Mouse (Mus musculus): ENCODE data around the gene Pycard. TPM values are rescaled to one million over a fixed set of nuclear protein-coding genes. Genes with fewer than 3 reads are reported as not detected.
"Not testable (repeated sequence)": the region's sequence is repeated elsewhere in the genome, so short reads cannot be mapped to it uniquely, and the experiment has no call there.

Pycard gene
- total RNA-seq, 2 experiments from 2014 or later: 5.7 to 12.2 TPM

DNA sequence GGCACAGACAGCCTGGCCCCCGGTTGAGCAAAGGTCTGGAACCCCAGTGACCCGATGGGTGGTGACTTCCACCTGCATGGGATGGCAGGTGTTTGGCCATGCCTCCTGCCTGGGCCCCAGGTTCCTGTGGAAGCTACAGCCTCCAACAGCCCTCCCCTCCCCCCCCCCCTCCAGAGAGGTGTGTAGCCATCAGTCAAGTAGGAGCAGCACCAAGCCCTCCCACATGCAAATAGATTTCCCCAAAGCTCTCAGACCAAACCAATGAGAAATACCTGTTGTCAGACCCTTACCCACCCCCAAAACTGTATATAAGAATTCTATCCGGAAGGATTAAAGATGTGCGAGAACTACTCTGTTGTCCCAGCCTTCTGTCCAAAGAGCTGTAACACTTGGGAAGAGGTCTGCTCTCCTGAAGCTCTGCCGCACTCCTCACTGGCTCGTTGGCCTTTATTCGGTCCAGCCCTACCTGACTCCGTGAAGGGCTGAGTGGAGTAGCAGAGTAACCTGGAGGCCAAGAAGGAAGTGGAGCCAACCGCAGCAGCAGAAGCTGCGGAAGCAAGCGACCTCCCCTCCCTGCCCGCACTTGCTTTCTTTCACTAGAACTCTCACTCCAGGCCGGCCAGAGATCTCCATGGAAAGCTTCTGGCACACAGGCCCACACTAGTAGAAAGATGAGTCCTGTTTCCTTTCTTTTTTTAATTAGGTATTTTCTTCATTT lies 40.6 kb downstream of the Pycard start:
- ATAC-seq (replicated peaks; ENCODE audit: low FRiP score, poor library complexity, severe bottlenecking): no peak

DNA sequence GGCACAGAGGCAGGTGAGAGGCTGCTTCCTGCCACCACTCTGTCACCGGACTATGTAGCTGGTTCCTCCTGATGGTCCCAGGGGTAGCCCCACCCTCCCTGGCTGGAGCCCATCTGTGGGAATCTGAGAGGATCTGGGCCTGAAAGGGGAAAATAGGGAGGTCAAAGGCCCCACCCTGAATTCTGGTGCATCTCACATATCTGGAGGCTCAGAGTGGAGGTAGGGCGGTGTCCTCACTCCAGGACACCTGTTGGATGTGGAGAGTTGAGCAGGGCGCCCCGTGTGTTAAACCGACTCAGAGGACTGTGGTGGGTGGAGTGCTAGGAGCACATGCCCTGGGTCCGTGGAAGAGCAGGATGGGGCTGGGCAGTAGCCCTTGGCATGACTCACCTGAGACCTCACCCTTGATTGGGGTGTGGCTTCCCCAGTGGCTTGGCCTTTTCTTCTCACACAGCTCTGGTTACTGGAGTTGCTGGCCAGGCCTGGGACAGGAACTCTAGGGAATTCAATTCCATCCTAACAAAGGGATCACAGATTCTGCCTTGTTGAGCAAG lies 47.1 kb downstream of the Pycard start, which contains the start of gene Prss36:
Gene Prss36, minus strand, starts transcription at position 256 of the 554 bp plus-strand sequence.
- no peak for ATAC-seq (replicated peaks; ENCODE audit: low FRiP score, poor library complexity, severe bottlenecking)

DNA sequence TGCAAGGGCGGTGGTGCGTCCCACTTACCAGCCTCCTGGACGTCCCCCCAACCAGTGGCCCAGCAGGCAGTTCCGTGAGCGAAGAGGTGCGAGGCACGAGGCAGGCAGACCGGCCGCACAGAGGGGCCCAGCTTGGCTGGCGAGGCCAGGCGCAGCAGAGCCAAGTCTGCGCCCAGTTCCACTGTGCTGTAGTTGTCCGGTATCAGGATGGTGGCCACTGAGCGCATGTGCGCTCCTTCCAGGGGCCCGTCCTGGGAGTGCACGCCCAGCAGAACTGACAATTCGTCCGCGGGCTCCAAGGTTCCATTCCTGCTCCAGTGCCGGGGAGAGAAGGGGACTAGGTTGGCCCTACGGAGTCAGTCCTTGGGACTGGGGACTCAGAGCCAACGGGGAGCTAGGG lies 49.1 kb downstream of the Pycard start:
- ATAC-seq (replicated peaks; ENCODE audit: low FRiP score, poor library complexity, severe bottlenecking): no peak

DNA sequence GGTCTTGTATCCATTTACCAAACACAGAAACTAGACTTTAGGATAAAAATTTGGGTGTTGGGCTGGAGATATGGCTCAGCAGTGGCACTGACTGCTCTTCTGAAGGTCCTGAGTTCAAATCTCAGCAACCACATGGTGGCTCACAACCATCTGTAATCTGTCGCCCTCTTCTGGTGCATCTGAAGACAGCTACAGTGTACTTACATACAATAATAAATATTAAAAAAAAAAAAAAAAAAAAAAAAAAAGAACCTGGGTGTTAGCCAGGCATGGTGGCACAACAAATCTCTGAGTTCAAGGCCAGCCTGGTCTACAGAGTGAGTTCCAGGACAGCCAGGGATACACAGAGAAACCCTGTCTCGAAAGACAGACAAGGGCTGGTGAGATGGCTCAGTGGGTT lies 51.6 kb downstream of the Pycard start:
- not testable (repeated sequence) for ATAC-seq (replicated peaks; ENCODE audit: low FRiP score, poor library complexity, severe bottlenecking)

Other genes starting within 250 kb of the Pycard start
- gene Fbxl19, start 249.3 kb downstream of the Pycard start, total RNA-seq (2015; ENCODE audit: low replicate concordance): 1.7 and 1.8 TPM in 2 replicates
- 1.5 and 3.6 TPM in 2 replicates for gene Fbxl19, start 249.3 kb downstream of the Pycard start, total RNA-seq (2017; ENCODE audit: low replicate concordance)
- 2.5 and 5.4 TPM in 2 replicates for gene Orai3, start 224.1 kb downstream of the Pycard start, total RNA-seq (2015; ENCODE audit: low replicate concordance)
- 4.6 and 6.7 TPM in 2 replicates for gene Orai3, start 224.1 kb downstream of the Pycard start, total RNA-seq (2017; ENCODE audit: low replicate concordance)
- gene Setd1a, start 217.2 kb downstream of the Pycard start, total RNA-seq (2015; ENCODE audit: low replicate concordance): 38.1 and 42.5 TPM in 2 replicates
- 14.8 and 21.3 TPM in 2 replicates for gene Setd1a, start 217.2 kb downstream of the Pycard start, total RNA-seq (2017; ENCODE audit: low replicate concordance)
- gene Gm49388, start 208.3 kb downstream of the Pycard start, total RNA-seq (2015; ENCODE audit: low replicate concordance): 8.6 and 10.9 TPM in 2 replicates
- 4.5 and 10.7 TPM in 2 replicates for gene Gm49388, start 208.3 kb downstream of the Pycard start, total RNA-seq (2017; ENCODE audit: low replicate concordance)
- 5.8 TPM in 1 of 2 replicates, not detected in the other for gene Hsd3b7, start 193.3 kb downstream of the Pycard start, total RNA-seq (2015; ENCODE audit: low replicate concordance)
- gene Hsd3b7, start 193.3 kb downstream of the Pycard start, total RNA-seq (2017; ENCODE audit: low replicate concordance): 2.6 and 3.5 TPM in 2 replicates
- 10.5 and 30.6 TPM in 2 replicates for gene Stx4a, start 169.6 kb downstream of the Pycard start, total RNA-seq (2015; ENCODE audit: low replicate concordance)
- 12.7 and 13.3 TPM in 2 replicates for gene Stx4a, start 169.6 kb downstream of the Pycard start, total RNA-seq (2017; ENCODE audit: low replicate concordance)
- not detected in 2 replicates for gene Stx1b, start 169.3 kb downstream of the Pycard start, total RNA-seq (2015; ENCODE audit: low replicate concordance)
- gene Stx1b, start 169.3 kb downstream of the Pycard start, total RNA-seq (2017; ENCODE audit: low replicate concordance): 0.98 TPM in 1 of 2 replicates, not detected in the other
- 18.0 and 31.4 TPM in 2 replicates for gene Zfp646, start 117.6 kb downstream of the Pycard start, total RNA-seq (2015; ENCODE audit: low replicate concordance)
- 34.3 and 47.1 TPM in 2 replicates for gene Zfp646, start 117.6 kb downstream of the Pycard start, total RNA-seq (2017; ENCODE audit: low replicate concordance)
- gene Zfp668, start 117.0 kb downstream of the Pycard start, total RNA-seq (2015; ENCODE audit: low replicate concordance): 1.7 and 6.5 TPM in 2 replicates
- gene Zfp668, start 117.0 kb downstream of the Pycard start, total RNA-seq (2017; ENCODE audit: low replicate concordance): 3.2 and 16.5 TPM in 2 replicates
- not detected in 2 replicates for gene Prss53, start 102.9 kb downstream of the Pycard start, total RNA-seq (2015; ENCODE audit: low replicate concordance)
- gene Prss53, start 102.9 kb downstream of the Pycard start, total RNA-seq (2017; ENCODE audit: low replicate concordance): 0.64 TPM in 1 of 2 replicates, not detected in the other
- gene Gm21974, start 98.4 kb downstream of the Pycard start, total RNA-seq (2015; ENCODE audit: low replicate concordance): not detected in 2 replicates
- not detected in 2 replicates for gene Gm21974, start 98.4 kb downstream of the Pycard start, total RNA-seq (2017; ENCODE audit: low replicate concordance)
- gene Vkorc1, start 98.2 kb downstream of the Pycard start, total RNA-seq (2015; ENCODE audit: low replicate concordance): 24.3 and 33.5 TPM in 2 replicates
- 2.1 and 5.9 TPM in 2 replicates for gene Vkorc1, start 98.2 kb downstream of the Pycard start, total RNA-seq (2017; ENCODE audit: low replicate concordance)
- 39.3 and 58.7 TPM in 2 replicates for gene Bckdk, start 89.8 kb downstream of the Pycard start, total RNA-seq (2015; ENCODE audit: low replicate concordance)
- gene Bckdk, start 89.8 kb downstream of the Pycard start, total RNA-seq (2017; ENCODE audit: low replicate concordance): 9.7 and 17.3 TPM in 2 replicates
- gene Kat8, start 81.4 kb downstream of the Pycard start, total RNA-seq (2015; ENCODE audit: low replicate concordance): 8.0 and 18.0 TPM in 2 replicates
- 12.9 and 16.7 TPM in 2 replicates for gene Kat8, start 81.4 kb downstream of the Pycard start, total RNA-seq (2017; ENCODE audit: low replicate concordance)
- gene Prss8, start 63.8 kb downstream of the Pycard start, total RNA-seq (2015; ENCODE audit: low replicate concordance): not detected in 2 replicates
- not detected in 2 replicates for gene Prss8, start 63.8 kb downstream of the Pycard start, total RNA-seq (2017; ENCODE audit: low replicate concordance)
- 3.8 TPM in 1 of 2 replicates, not detected in the other for gene Prss36, start 47.1 kb downstream of the Pycard start, total RNA-seq (2015; ENCODE audit: low replicate concordance)
- not detected in 2 replicates for gene Prss36, start 47.1 kb downstream of the Pycard start, total RNA-seq (2017; ENCODE audit: low replicate concordance)
- gene Fus, start 26.4 kb downstream of the Pycard start, total RNA-seq (2015; ENCODE audit: low replicate concordance): 125 and 187 TPM in 2 replicates
- gene Fus, start 26.4 kb downstream of the Pycard start, total RNA-seq (2017; ENCODE audit: low replicate concordance): 81.2 and 118 TPM in 2 replicates
- not detected in 2 replicates for gene Trim72, start 10.1 kb upstream of the Pycard start, total RNA-seq (2015; ENCODE audit: low replicate concordance)
- not detected in 2 replicates for gene Trim72, start 10.1 kb upstream of the Pycard start, total RNA-seq (2017; ENCODE audit: low replicate concordance)
- gene Itgam, start 68.8 kb upstream of the Pycard start, total RNA-seq (2015; ENCODE audit: low replicate concordance): 21.8 and 24.1 TPM in 2 replicates
- 16.9 and 19.8 TPM in 2 replicates for gene Itgam, start 68.8 kb upstream of the Pycard start, total RNA-seq (2017; ENCODE audit: low replicate concordance)
- gene Gm49368, start 68.8 kb upstream of the Pycard start, total RNA-seq (2015; ENCODE audit: low replicate concordance): not detected in 2 replicates
- not detected in 2 replicates for gene Gm49368, start 68.8 kb upstream of the Pycard start, total RNA-seq (2017; ENCODE audit: low replicate concordance)
- 0.42 and 1.1 TPM in 2 replicates for gene Itgax, start 135.7 kb upstream of the Pycard start, total RNA-seq (2015; ENCODE audit: low replicate concordance)
- 0.83 and 1.2 TPM in 2 replicates for gene Itgax, start 135.7 kb upstream of the Pycard start, total RNA-seq (2017; ENCODE audit: low replicate concordance)
- 14.1 and 18.9 TPM in 2 replicates for gene Itgad, start 160.5 kb upstream of the Pycard start, total RNA-seq (2015; ENCODE audit: low replicate concordance)
- gene Itgad, start 160.5 kb upstream of the Pycard start, total RNA-seq (2017; ENCODE audit: low replicate concordance): 5.6 and 15.5 TPM in 2 replicates
- gene Cox6a2, start 212.5 kb upstream of the Pycard start, total RNA-seq (2015; ENCODE audit: low replicate concordance): 3.4 TPM in 1 of 2 replicates, not detected in the other
- not detected in 2 replicates for gene Cox6a2, start 212.5 kb upstream of the Pycard start, total RNA-seq (2017; ENCODE audit: low replicate concordance)
- 3.4 and 4.7 TPM in 2 replicates for gene Armc5, start 243.5 kb upstream of the Pycard start, total RNA-seq (2015; ENCODE audit: low replicate concordance)
- 3.1 and 4.5 TPM in 2 replicates for gene Armc5, start 243.5 kb upstream of the Pycard start, total RNA-seq (2017; ENCODE audit: low replicate concordance)
- 3.6 and 5.9 TPM in 2 replicates for gene 9130023H24Rik, start 244.2 kb upstream of the Pycard start, total RNA-seq (2015; ENCODE audit: low replicate concordance)
- 2.6 and 2.8 TPM in 2 replicates for gene 9130023H24Rik, start 244.2 kb upstream of the Pycard start, total RNA-seq (2017; ENCODE audit: low replicate concordance)

Data from erythroid progenitor cell, adult 5-6 weeks (primary cell).